Mouse (Mus musculus) layer of hippocampus, adult 11-12 months (tissue): ENCODE data around the gene Strip1.
A peak's percentile ranks its signal among the peaks of the same experiment; 100 is the strongest.
"Not testable (repeated sequence)": the region's sequence is repeated elsewhere in the genome, so short reads cannot be mapped to it uniquely, and the experiment has no call there.

Experiments used
- DNase-seq: peaks from one replicate; pipeline ENCODE4 v3.0.0; 2022; ENCODE audit warnings: low spot score

Strip1 gene

GRCm38 (mm10) chr3:107631523-107631958 is at the start of gene Strip1:
Gene Strip1 (minus strand): TSS chr3:107631694.
- peak; percentile 94 for DNase-seq

- DNase-seq = peak; percentile 55
These were observed 49.5 kb upstream of the Strip1 start for GRCm38 (mm10) chr3:107680790-107681576.

- DNase-seq = no peak
These were observed 40.0 kb upstream of the Strip1 start for GRCm38 (mm10) chr3:107671509-107671908.

DNA sequence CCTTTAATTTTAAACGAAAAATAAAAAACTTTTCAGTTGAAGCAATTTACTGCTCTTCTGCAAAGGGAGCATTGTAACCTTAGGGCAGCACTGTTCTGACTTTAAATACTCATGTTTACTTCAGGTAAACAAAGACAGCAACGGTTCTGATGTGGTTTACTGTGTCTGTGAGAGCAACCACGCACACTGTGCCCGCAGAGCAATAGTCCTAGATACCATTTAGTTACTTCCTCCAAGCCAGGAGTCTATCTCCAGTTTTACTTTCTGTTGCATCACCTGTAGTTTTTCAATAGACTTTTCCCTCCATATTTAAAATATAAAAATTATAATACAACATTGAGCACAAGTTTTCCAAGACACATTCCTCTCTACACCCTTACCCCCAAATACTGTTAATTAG is 39.0 kb upstream of the Strip1 start:
- DNase-seq = no peak

GRCm38 (mm10) chr3:107668786-107669185 is 37.3 kb upstream of the Strip1 start:
- no peak for DNase-seq

- no peak for DNase-seq
These were observed 35.9 kb upstream of the Strip1 start for GRCm38 (mm10) chr3:107667426-107667825.

- DNase-seq = no peak
These were observed 33.1 kb upstream of the Strip1 start for GRCm38 (mm10) chr3:107664641-107665040.

DNA sequence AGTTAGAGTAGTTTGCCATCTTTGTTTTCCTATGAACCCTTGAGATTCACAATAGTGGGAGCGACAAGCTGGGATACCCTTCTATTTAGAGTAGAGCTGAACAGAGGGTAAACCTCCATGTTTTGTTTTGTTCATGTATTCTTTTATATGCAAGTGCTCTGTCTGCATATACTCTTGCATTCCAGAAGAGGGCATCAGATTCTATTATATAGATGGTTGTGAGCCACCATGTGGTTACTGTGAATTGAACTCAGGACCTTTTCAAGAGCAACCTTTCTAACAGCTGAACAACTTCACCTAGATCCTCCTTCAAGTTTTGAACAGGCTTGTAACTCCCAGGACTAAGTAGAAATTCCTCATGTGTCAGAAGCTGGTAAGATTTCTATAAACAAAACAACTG is 27.5 kb upstream of the Strip1 start:
- DNase-seq = no peak

DNA sequence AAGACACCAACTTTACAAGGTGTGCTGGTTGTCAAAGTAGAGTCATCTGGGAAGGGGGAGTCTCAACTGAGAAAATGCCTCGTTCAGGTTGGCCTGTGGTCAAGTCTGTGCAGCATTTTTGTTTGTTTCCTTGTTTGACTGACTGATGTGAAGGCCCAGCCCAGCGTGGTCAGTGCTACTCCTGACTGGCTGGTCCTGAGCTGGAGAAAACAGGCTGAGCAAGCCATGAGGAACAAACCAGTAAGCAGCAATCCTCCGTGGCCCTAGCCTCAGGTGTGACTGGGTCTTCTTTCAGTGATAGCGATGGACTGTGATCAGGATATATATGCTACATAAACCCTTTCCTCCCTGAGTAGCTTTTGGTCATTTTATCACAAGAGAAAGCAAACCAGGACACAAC is 25.4 kb upstream of the Strip1 start:
- no peak for DNase-seq

- no peak for DNase-seq
These were observed 24.7 kb upstream of the Strip1 start for GRCm38 (mm10) chr3:107656151-107656550.

- no peak for DNase-seq
These were observed 24.0 kb upstream of the Strip1 start for GRCm38 (mm10) chr3:107655491-107655890.

GRCm38 (mm10) chr3:107654861-107655260 is 23.4 kb upstream of the Strip1 start:
- DNase-seq = no peak

DNA sequence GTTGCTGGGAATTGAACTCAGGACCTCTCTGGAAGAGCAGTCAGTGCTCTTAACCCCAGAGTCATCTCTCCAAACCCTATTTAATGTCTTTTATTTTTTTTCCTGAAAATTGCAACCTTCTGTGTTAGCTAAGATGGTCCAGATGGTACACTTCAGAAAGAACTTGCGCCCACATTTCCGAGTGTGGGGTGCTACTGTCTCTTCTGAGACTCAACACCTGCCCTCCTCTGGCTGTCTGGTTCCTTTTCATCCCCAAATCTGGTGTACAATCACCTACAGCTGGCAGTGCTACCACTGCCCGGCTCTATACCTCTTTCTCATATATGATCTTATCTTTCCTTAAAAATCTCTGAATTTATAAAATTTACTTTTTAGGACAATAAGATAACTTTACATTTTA is 21.5 kb upstream of the Strip1 start:
- no peak for DNase-seq

GRCm38 (mm10) chr3:107650276-107650675 is 18.8 kb upstream of the Strip1 start:
- DNase-seq = not testable (repeated sequence)

GRCm38 (mm10) chr3:107646947-107647346 is 15.5 kb upstream of the Strip1 start:
- no peak for DNase-seq

- no peak for DNase-seq
These were observed 6.2 kb upstream of the Strip1 start for GRCm38 (mm10) chr3:107637606-107638172.

DNA sequence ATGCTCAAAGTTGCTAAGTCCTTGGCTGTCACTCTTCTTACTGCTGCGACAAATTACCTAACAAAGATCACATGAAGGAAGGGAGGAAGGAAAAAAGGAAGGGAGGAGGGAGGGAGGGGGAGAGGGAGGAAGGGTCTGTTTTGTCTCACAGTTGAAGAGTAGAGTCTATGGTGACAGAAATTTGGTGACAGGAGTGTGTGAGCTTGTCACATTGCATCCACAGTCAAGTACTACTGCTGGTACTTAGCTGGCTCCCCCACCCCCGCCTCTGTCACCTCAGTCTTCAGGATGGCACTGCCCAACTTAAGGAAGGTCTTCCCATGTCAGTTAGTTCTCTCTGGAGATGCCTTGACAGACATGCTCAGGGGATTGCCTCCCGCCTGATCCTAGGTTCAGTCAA is 4.7 kb upstream of the Strip1 start:
- DNase-seq = no peak

DNA sequence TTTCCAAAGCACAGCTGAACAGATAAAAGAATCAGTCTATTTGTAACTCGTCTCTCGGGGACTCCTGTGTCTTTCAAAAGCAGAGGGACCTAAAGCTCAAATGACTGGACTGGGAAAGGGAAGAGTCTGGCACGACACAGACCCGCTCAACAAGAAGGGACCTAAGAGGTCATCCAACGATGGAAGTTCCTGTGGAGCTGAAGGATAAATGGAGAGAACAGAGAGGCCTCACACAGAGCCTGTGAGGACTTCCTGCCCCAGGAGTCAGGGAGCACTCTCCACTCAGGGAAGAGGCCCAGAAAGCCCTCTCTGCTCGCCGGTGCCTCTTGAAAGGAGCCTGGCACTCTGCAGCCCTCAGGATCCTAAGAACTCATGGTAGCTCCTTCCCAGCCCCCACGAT is 4.3 kb upstream of the Strip1 start:
- no peak for DNase-seq

DNA sequence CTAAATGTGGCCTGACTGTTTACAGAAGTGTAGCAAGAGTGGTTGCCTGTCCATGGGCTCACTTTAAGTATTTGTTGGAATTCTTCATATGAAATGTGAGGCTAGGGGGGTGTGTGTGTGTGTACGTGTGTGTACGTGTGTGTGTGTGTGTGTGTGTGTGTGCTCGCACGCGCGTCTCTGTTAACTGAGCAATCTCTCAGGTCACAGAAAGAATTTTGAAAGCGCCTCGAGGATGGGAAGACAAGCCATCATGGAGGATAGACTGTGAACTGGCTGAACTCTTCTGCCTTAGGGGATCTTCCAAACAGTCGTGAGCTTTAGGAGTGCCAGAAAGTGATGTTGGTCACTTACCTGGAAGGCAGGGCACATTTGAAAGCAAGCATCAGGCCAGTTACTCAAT is 2.4 kb upstream of the Strip1 start:
- DNase-seq = no peak

- DNase-seq = no peak
These were observed 1.3 kb upstream of the Strip1 start for GRCm38 (mm10) chr3:107632786-107633185.

DNA sequence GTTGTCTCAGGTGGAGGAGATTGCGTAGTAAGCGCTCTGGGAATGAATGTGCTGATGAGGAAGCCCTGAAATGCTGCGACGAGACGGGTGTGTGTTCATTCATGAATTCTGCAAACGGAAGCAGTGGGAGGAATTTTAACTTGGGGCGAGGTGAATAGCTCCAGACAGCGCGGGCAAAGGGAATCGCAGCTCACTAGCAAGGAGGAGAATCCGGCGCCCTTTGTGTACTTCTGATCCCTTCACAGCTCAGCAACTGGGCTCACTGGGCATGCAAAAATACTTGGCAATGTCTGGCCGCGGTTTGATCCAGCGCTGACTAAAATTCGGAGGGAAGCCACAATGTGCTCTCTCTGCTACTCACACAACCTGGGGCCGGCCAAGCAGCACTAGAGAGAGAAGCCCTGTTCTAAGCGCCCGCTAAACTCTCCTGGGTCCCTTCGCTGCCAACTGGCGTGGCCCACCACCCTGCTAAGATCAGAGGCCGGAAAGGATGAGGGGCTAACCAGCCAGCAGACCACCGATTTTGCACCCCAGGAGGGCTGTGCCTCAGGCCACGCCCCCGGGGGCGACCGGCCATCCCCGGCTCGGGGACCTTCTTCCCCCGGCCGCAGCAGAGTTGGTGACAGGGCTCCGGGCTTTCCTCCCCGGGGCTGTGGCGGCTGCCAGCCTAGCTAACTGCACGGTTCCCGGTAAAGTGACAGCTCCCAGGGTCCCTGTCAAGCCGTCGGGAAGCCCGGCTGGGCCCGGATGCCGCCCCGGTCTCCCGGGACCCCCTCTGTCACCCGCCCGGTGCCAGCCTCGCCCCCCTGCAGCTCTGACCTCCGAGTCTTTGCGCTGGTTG is 592 bp downstream of the Strip1 start, which contains the start of gene Gm10961:
Gm10961 (plus strand) TSS at position 641 of the 841 bp plus-strand sequence.
- peak; percentile 35 for DNase-seq

DNA sequence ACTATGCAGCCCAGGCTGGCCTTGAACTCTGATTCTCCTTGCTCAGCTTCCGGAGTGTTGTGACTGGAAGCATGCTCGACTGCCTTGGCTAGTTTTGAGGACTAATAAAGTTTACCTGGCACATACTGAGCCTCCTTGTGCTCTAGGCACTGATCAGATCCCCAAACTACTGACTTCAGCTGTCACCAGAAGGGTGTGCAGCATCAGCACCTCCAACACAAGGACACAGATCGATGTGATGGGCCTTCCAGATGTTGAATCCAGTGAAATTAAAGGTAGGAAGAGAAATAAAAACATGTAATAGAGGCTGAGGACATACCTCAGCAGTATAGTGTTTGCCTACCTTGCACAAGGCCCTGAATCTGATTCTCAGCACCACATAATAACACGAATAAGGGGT is 2.1 kb downstream of the Strip1 start:
- no peak for DNase-seq

- peak; percentile 51 for DNase-seq
These were observed 2.9 kb downstream of the Strip1 start for GRCm38 (mm10) chr3:107628551-107628950.
